Mouse (Mus musculus): ENCODE measurements around the gene Chd1l. TPM values are rescaled to one million over a fixed set of nuclear protein-coding genes. Genes with fewer than 3 reads are reported as not detected.

Gene Chd1l
- total RNA-seq, 2 experiments from 2014 or later, result 10.0 to 11.2 TPM

DNA sequence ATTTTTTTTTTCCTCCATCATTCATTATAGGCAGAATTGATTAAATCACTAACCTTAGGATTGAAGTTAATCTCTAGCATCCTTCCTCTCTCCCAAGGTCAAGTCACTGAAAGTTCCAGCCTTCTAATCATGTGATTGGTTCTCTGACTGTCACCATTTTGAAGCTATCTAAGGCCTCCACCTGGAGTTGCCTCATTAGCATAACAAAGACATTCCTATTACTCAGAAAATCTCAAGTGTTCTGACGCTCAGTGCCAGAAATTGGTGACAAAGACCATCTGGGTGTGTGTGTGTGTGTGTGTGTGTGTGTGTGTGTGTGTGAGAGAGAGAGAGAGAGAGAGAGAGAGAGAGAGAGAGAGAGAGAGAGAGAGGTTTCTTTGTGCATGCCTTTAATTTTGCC, 69.8 kb downstream of the Chd1l start:
- no peak for DNase-seq
- intact Hi-C loops (cut with DNase I; ENCODE audit: low total_unique reads), result no loop called here

DNA sequence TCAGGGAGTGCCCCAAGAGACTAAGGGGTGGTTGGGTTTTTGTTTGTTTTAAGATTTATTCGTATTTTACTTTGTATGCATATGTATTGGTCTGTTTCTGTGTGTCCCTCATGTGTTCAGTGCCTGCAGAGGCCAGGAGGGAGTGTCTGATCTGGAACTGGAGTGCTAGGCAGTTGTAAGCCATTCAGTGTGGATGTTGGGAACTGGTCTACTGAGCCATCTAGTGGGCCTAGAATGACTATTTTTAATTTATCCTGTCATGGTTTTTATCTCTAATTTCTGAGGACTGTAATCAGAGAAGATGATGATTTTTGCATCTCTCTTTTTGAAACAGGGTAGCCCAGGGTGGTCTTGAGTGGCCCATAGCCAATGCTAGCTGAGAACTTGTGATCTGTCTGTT, 71.4 kb downstream of the Chd1l start:
- DNase-seq, result no peak
- intact Hi-C loops (cut with DNase I; ENCODE audit: low total_unique reads), result no loop called here

DNA sequence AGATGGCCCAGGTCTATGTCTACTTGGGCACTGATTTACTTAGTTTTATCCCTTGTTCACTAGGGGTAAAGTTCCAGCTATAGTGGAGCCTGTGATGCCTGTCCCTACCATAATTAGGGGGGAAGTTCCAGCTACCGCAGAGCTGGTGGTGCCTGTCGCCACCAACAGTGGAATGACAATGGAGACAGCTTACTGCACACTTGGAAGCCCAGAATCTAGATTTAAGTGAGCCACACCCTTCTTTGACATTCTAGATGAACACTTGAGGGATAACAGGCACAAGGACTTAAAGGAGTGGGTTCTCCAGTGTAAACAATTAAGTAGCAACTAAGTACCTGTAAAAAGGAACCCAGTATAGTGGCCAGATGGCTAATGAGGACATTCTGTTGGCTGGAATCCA, 73.0 kb downstream of the Chd1l start:
- no peak for DNase-seq
- intact Hi-C loops (cut with DNase I; ENCODE audit: low total_unique reads), result no loop called here

DNA sequence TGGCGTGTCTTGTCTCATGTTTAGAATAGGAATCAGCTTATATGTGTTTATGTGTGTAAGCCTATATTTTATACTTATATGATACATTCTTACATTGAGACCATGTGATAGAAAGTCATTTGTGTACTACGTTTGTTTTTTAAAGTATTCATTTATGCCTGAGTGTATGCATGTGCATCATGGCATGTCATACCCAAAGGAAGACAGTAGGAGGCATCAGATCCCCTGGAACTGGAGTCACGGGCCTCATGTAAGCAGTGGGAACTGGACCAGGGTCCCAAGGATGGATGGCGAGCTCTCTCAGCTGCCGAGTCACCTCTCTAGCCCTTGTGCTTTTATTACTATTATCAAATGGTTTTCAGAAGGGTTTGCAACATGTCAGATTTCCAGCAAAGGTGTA, 74.3 kb downstream of the Chd1l start:
- no peak for DNase-seq
- intact Hi-C loops (cut with DNase I; ENCODE audit: low total_unique reads), result no loop called here

DNA sequence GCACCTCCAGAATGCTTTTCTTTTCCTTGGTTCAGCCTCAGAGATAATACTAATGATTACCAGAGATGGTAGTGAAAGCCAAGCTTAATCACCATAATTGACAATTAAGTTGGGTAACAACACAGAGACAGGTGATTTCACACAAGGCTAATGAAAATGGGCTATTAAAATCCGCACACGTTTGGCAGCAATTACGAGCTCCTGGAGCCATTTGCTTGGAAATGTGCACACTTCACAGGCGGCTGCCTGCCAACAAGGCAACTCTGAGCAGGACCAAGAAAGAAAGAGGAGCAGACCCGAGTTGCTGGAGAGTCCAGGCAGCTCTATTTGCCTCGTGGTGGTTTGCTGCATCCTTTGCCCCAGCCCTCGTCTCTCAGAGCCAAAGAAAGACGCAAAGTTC, 84.5 kb downstream of the Chd1l start:
- intact Hi-C loops (cut with DNase I; ENCODE audit: low total_unique reads), result no loop called here
- DNase-seq, result no peak

DNA sequence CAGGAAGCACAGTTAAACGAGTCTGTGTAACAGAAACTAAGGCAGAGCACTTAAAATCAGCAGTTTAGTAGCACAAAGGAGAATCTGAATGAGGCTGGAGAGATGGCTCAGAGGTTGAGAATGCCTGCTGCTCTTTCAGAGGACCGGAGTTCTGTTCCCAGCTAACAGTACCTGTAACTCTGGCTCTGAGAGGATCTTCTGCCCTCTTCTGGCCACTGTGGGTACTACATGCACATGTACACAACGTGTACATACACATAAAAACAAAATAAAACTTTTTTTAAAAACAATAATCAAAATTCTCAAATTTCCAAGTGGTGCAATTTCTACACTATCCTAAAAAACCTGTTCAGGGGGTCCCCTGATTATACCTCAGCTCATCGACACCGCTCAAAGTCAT, 85.2 kb downstream of the Chd1l start:
- no peak for DNase-seq
- intact Hi-C loops (cut with DNase I; ENCODE audit: low total_unique reads), result no loop called here

DNA sequence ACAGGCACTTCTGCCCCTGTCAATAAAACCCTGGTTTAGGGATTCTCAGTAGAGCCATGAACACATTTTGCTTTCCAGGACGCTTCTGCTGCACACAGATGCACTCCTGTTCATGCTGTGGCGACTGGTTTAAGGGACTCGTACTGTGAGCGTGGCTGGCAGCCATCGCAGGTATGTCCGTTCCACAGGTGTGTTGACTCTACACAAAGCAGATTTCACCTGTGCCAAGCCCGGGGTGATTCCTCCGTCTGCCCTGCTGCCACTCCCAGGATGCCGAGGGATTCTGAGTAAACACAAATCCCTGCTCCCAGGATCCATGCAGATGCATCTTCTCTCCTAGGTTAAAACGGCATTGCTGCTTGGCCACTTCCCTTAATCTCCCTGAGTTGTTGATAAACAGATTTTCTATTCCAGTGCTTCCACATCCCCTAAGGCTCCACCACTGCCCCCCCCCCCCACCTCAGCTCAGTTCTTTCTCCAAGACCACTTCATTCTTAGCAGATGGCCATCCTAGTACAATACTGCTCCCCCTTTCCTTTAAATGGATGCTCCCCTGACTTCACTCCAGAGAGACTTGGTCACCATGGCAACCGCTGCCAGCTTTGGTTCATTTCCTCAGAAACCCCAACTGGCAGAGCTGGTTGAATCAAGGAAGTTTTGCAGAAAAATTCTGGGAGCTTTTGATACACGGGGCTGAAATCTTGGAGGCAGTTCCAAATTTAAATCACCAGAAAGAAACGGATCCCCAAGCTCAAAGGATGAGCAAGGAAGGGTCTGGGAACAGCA, 87.9 kb downstream of the Chd1l start:
- intact Hi-C loops (cut with DNase I; ENCODE audit: low total_unique reads), result no loop called here
- no peak for DNase-seq

DNA sequence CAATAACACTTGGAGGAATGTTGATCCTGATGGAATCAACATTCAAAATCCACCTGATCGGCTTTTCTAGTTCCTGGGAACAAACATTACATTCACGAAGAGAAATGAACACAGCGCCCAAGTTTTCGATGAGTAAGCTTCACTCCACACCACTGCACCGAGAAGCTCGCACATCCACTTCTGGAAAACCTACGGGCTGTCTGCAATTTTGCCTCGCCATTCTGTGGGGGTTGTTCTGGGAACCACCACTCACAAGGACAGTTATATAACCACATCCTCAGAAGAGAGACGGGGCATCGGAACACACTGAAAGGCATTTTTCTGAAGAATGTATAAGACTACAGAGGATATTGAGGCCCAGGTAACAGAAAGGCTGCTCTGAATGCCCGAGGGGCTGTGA, 90.1 kb downstream of the Chd1l start:
- intact Hi-C loops (cut with DNase I; ENCODE audit: low total_unique reads), result no loop called here
- DNase-seq, result no peak

DNA sequence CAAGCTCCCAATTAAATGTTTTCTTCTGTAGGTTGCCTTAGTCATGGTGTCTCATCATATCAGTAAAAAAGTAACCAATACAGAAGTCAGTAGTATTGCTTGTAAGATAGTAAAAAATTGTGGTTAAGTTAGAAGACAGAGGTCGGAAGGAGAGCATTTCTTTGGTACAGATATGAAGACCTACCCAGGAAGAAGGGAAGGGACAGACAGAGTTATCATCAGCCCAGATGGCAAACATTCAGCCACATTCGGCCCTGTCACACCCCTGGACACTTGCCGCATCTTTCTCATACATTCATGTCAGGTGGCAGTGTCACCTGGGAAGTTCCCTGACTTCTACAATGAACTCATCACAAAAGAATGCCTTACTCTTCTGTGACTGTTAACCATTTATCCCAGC, 97.7 kb downstream of the Chd1l start:
- intact Hi-C loops (cut with DNase I; ENCODE audit: low total_unique reads), result no loop called here
- no peak for DNase-seq

Other genes starting within 250 kb of the Chd1l start
- not detected for gene Olfr1402, start 188.2 kb downstream of the Chd1l start, total RNA-seq (2021)
- gene Fmo5, start 18.6 kb upstream of the Chd1l start, total RNA-seq (2021), result 1 to 10 TPM; 3.8 to 4.1 TPM
- 10 to 100 TPM; 65.3 to 69.8 TPM for gene Prkab2, start 48.0 kb upstream of the Chd1l start, total RNA-seq (2021)
- not detected for gene Gm17651, start 64.5 kb upstream of the Chd1l start, total RNA-seq (2021)